Mouse (Mus musculus) E14TG2a.4 (cell line): ENCODE results near the gene Bphl.

ENCODE experiments used
- H3K27me3 ChIP-seq: 2 replicates; pipeline ENCODE4 v1.6.1; 2014; ENCODE audit warnings: low read length, control low read depth; ENCODE audit not compliant: insufficient read depth
- H3K36me3 ChIP-seq: 2 replicates; pipeline ENCODE4 v1.6.1; 2014; ENCODE audit warnings: low read length, control low read depth; ENCODE audit not compliant: insufficient read depth
- H3K4me1 ChIP-seq: replicated peaks from 2 replicates; pipeline ENCODE4 v1.6.1; 2014; ENCODE audit warnings: low read depth, low read length, control low read depth
- H3K4me3 ChIP-seq: replicated peaks from 2 replicates; pipeline ENCODE4 v1.5.1; 2014; ENCODE audit warnings: mild to moderate bottlenecking, low read length
- H3K9me3 ChIP-seq: 2 replicates; pipeline ENCODE4 v1.6.1; 2014; ENCODE audit warnings: low read length, control low read depth
- CTCF ChIP-seq: conservative IDR thresholded peaks from 2 replicates; pipeline ENCODE4 v1.5.1; 2014; ENCODE audit warnings: low read length
- NANOG ChIP-seq: IDR thresholded peaks from 2 replicates; pipeline ENCODE4 v1.6.1; 2014; ENCODE audit warnings: borderline replicate concordance, low read length, mixed read lengths
- POU5F1 ChIP-seq: IDR thresholded peaks from 2 replicates; pipeline ENCODE4 v1.6.1; 2014; ENCODE audit warnings: low read length, borderline replicate concordance

Gene Bphl

DNA sequence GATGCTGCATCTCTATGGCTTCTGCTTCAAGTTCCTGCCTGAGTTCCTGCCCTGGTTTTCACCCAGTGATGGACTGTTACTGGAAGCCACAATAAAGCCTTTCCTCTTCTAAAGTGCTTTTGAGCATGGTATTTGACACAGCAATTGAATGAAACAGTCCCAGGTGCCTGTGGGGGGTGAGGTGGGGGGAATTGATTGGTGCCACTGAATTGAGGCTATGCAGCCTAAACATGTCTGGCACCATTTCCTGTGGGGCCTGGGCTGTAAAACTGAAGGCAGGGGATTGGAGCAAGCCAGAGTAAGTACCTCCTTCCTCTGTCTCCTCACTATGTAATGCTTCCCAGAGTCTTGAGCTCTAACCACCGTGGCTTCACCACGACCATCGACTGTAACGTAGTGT, 77.3 kb downstream of the Bphl start:
- no peak for TF ChIP-seq POU5F1
- no peak for TF ChIP-seq NANOG
- TF ChIP-seq CTCF, result no peak
- no peak overlapping the region for H3K4me3 ChIP-seq
- H3K27me3 ChIP-seq, result no peaks in the 10 kb centered on the region
- H3K9me3 ChIP-seq, result no peaks in the 10 kb centered on the region
- H3K36me3 ChIP-seq, result peaks cover 41% of the 10 kb centered on the region
- H3K4me1 ChIP-seq, result peaks cover 70% of the 10 kb centered on the region

GRCm38 (mm10) chr13:34116508-34116907, 79.1 kb downstream of the Bphl start:
- TF ChIP-seq NANOG, result no peak
- no peak for TF ChIP-seq CTCF
- no peak for TF ChIP-seq POU5F1
- H3K4me1 ChIP-seq, result peaks cover 52% of the 10 kb centered on the region
- peaks cover 51% of the 10 kb centered on the region for H3K36me3 ChIP-seq
- peaks cover 3% of the 10 kb centered on the region; the same call in 1 of the 2 replicates for H3K9me3 ChIP-seq
- H3K4me3 ChIP-seq, result no peak overlapping the region
- no peaks in the 10 kb centered on the region for H3K27me3 ChIP-seq

GRCm38 (mm10) chr13:34118816-34119215, 81.4 kb downstream of the Bphl start:
- Histone ChIP-seq H3K4me1 (peaks cover 33% of the 10 kb centered on the region), H3K9me3 (peaks cover 25% of the 10 kb centered on the region), H3K36me3 (peaks cover 64% of the 10 kb centered on the region), H3K4me3 (no peak overlapping the region), H3K27me3 (no peaks in the 10 kb centered on the region)
- TF ChIP-seq CTCF, result no peak
- no peak for TF ChIP-seq POU5F1
- no peak for TF ChIP-seq NANOG

- Histone ChIP-seq H3K36me3 (peaks cover 64% of the 10 kb centered on the region), H3K4me1 (peaks cover 31% of the 10 kb centered on the region), H3K27me3 (no peaks in the 10 kb centered on the region), H3K4me3 (no peak overlapping the region), H3K9me3 (peaks cover 31% of the 10 kb centered on the region)
- TF ChIP-seq CTCF (no peak), NANOG (no peak)
Measured at GRCm38 (mm10) chr13:34119406-34119805, 82.0 kb downstream of the Bphl start.

GRCm38 (mm10) chr13:34120536-34120935, 83.1 kb downstream of the Bphl start:
- H3K4me1 ChIP-seq, result peaks cover 28% of the 10 kb centered on the region
- H3K36me3 ChIP-seq, result peaks cover 66% of the 10 kb centered on the region
- peaks cover 33% of the 10 kb centered on the region for H3K9me3 ChIP-seq
- no peak overlapping the region for H3K4me3 ChIP-seq
- H3K27me3 ChIP-seq, result no peaks in the 10 kb centered on the region
- TF ChIP-seq NANOG (no peak), CTCF (no peak), POU5F1 (no peak)
